Comparison of ENCODE assay signal across 8 mouse cellular contexts in genomic region chr12:69158366-69158764, GRCm38 (mm10). TPM values are rescaled to one million over a fixed set of nuclear protein-coding genes. Genes with fewer than 3 reads are reported as not detected.
DNase-seq lines count a peak whose midpoint lies in the region; ATAC-seq and TF ChIP-seq lines count a peak whose summit lies in the region.

No protein-coding gene starts in this region.

- H3K9ac ChIP-seq in kidney, embryonic 16.5 days (replicated peaks; ENCODE audit: low read length) = peak overlapping the region; percentile 87
- H3K9ac ChIP-seq in hindbrain, embryonic 15.5 days = peak overlapping the region; percentile 91
- H3K9ac ChIP-seq in midbrain, postnatal 0 days (replicated peaks; ENCODE audit: low read length, poor library complexity, severe bottlenecking) = peak overlapping the region; percentile 85

- TF ChIP-seq CTCF in bone marrow macrophage, adult 2 months (IDR thresholded peaks at IDR 0.05; ENCODE audit: low read depth, low read length) = no peak
- no peak for TF ChIP-seq CTCF in midbrain, postnatal 0 days (IDR thresholded peaks at IDR 0.05)

- peaks cover 6% of the 10 kb centered on the region; the same call in 1 of the 2 replicates for H3K4me1 ChIP-seq in kidney, embryonic 16.5 days (ENCODE audit: insufficient read depth, low read length)
- H3K4me1 ChIP-seq in bone marrow macrophage, adult 2 months (ENCODE audit: control insufficient read depth, insufficient read depth, low read length) = peaks cover 6% of the 10 kb centered on the region
- H3K4me1 ChIP-seq in hindbrain, embryonic 15.5 days (replicated peaks) = peaks cover 11% of the 10 kb centered on the region
- no peaks in the 10 kb centered on the region for H3K4me1 ChIP-seq in midbrain, postnatal 0 days (ENCODE audit: insufficient read depth, low read length)

- H3K27me3 ChIP-seq in kidney, embryonic 16.5 days (ENCODE audit: insufficient read depth, low read length) = no peaks in the 10 kb centered on the region
- H3K27me3 ChIP-seq in hindbrain, embryonic 15.5 days = no peaks in the 10 kb centered on the region
- no peaks in the 10 kb centered on the region for H3K27me3 ChIP-seq in midbrain, postnatal 0 days (ENCODE audit: insufficient read depth, low read length)

- H3K36me3 ChIP-seq in kidney, embryonic 16.5 days (ENCODE audit: insufficient read depth, low read length) = peaks cover 18% of the 10 kb centered on the region
- peaks cover 20% of the 10 kb centered on the region for H3K36me3 ChIP-seq in hindbrain, embryonic 15.5 days
- peaks cover 4% of the 10 kb centered on the region; the same call in 1 of the 2 replicates for H3K36me3 ChIP-seq in midbrain, postnatal 0 days (ENCODE audit: insufficient read depth, low read length)

- peak overlapping the region; percentile 80 for H3K4me3 ChIP-seq in kidney, embryonic 16.5 days (ENCODE audit: low read length)
- peak overlapping the region; percentile 89 for H3K4me3 ChIP-seq in bone marrow macrophage, adult 2 months (ENCODE audit: insufficient read depth, low read length)
- H3K4me3 ChIP-seq in hindbrain, embryonic 15.5 days = peak overlapping the region; percentile 80
- peak overlapping the region; percentile 58 for H3K4me3 ChIP-seq in midbrain, postnatal 0 days (ENCODE audit: low read depth, low read length)

- no peak for TF ChIP-seq POLR2A in bone marrow macrophage, adult 2 months (IDR thresholded peaks at IDR 0.05; ENCODE audit: borderline replicate concordance, low read depth, low read length)

- peak overlapping the region; percentile 81 for H3K4me2 ChIP-seq in kidney, embryonic 16.5 days (replicated peaks; ENCODE audit: low read depth, low read length)
- peak overlapping the region; percentile 79 for H3K4me2 ChIP-seq in hindbrain, embryonic 15.5 days
- H3K4me2 ChIP-seq in midbrain, postnatal 0 days (ENCODE audit: low read depth, low read length, poor library complexity, severe bottlenecking) = peak overlapping the region; percentile 61

- H3K9me3 ChIP-seq in kidney, embryonic 16.5 days (ENCODE audit: low read length) = no peaks in the 10 kb centered on the region
- no peaks in the 10 kb centered on the region for H3K9me3 ChIP-seq in hindbrain, embryonic 15.5 days
- no peaks in the 10 kb centered on the region for H3K9me3 ChIP-seq in midbrain, postnatal 0 days (ENCODE audit: low read length)

- DNase-seq in kidney, postnatal 14 days = no peak
- DNase-seq in midbrain, postnatal 0 days (ENCODE audit: low spot score) = peak; percentile 42
- DNase-seq in urinary bladder, adult 2 months (ENCODE audit: low spot score) = no peak
- DNase-seq in kidney, postnatal 4 days = no peak
- DNase-seq in gastrocnemius, adult 8-10 months (ENCODE audit: low spot score in 2 of 2) = no peak

- under 1% methylated on average over 19 of the region's 19 CpGs for WGBS in kidney, embryonic 16.5 days
- under 1% methylated on average over 19 of the region's 19 CpGs for WGBS in hindbrain, embryonic 15.5 days
- WGBS in midbrain, postnatal 0 days = under 1% methylated on average over 19 of the region's 19 CpGs

- H3K27ac ChIP-seq in kidney, embryonic 16.5 days (ENCODE audit: low read length) = peak overlapping the region; percentile 96
- peak overlapping the region; percentile 68 for H3K27ac ChIP-seq in bone marrow macrophage, adult 2 months (ENCODE audit: insufficient read depth, low read depth, low read length)
- H3K27ac ChIP-seq in hindbrain, embryonic 15.5 days (replicated peaks) = peak overlapping the region; percentile 87
- H3K27ac ChIP-seq in midbrain, postnatal 0 days (ENCODE audit: low read depth, low read length) = peak overlapping the region; percentile 86

- ATAC-seq in kidney, embryonic 16.5 days (ENCODE audit: low FRiP score, low TSS enrichment) = no peak; the same call in 1 of the 2 replicates
- ATAC-seq in hindbrain, embryonic 15.5 days (ENCODE audit: low FRiP score, low read depth) = no peak
- ATAC-seq in midbrain, postnatal 0 days (ENCODE audit: low FRiP score) = peak; percentile 13; the same call in 1 of the 2 replicates

RNA-seq across cellular contexts. Expression of gene Rps29, which starts 0.6 kb away (rescaled TPM):
- 1,392 and 1,476 TPM in 2 replicates for polyA plus RNA-seq in kidney, embryonic 16.5 days (2015; fragmentation: Nextera tagmentation; extraction: Ambion mirVana)
- polyA plus RNA-seq in bone marrow macrophage, adult 2 months (2012; ENCODE audit: insufficient read depth, insufficient read length, missing spikeins) = 1,903 and 2,167 TPM in 2 replicates
- 1,135 and 1,350 TPM in 2 replicates for polyA plus RNA-seq in hindbrain, embryonic 15.5 days (2015; fragmentation: Nextera tagmentation; extraction: Ambion mirVana)
- 145 and 151 TPM in 2 replicates for total RNA-seq in midbrain, postnatal 0 days (2014; rRNA removed)
- polyA plus RNA-seq in midbrain, postnatal 0 days (2015; fragmentation: Nextera tagmentation; extraction: Ambion mirVana) = 1,280 and 1,361 TPM in 2 replicates
- 1,965 and 3,164 TPM in 2 replicates for polyA plus RNA-seq in urinary bladder, adult 2 months (2012; rRNA removed)
- 1,000 to 10,000 TPM in 2 of 4 experiments, 100 to 1,000 TPM in 2; 850 to 1,105 (median 983) TPM for total RNA-seq in gastrocnemius, adult 8-10 months (2022)

RNA-seq across cellular contexts. Expression of gene Lrr1, which starts 10.2 kb away (rescaled TPM):
- polyA plus RNA-seq in kidney, embryonic 16.5 days (2015; fragmentation: Nextera tagmentation; extraction: Ambion mirVana) = 21.1 and 24.1 TPM in 2 replicates
- polyA plus RNA-seq in bone marrow macrophage, adult 2 months (2012; ENCODE audit: insufficient read depth, insufficient read length, missing spikeins) = 5.7 and 6.3 TPM in 2 replicates
- polyA plus RNA-seq in hindbrain, embryonic 15.5 days (2015; fragmentation: Nextera tagmentation; extraction: Ambion mirVana) = 5.1 and 6.1 TPM in 2 replicates
- total RNA-seq in midbrain, postnatal 0 days (2014; rRNA removed) = 0.24 and 1.6 TPM in 2 replicates
- 1.2 and 1.3 TPM in 2 replicates for polyA plus RNA-seq in midbrain, postnatal 0 days (2015; fragmentation: Nextera tagmentation; extraction: Ambion mirVana)
- polyA plus RNA-seq in urinary bladder, adult 2 months (2012; rRNA removed) = 0.10 and 0.39 TPM in 2 replicates
- total RNA-seq in gastrocnemius, adult 8-10 months (2022) = not detected

RNA-seq across cellular contexts. Expression of gene Rpl36al, which starts 25.5 kb away (rescaled TPM):
- 471 and 512 TPM in 2 replicates for polyA plus RNA-seq in kidney, embryonic 16.5 days (2015; fragmentation: Nextera tagmentation; extraction: Ambion mirVana)
- polyA plus RNA-seq in bone marrow macrophage, adult 2 months (2012; ENCODE audit: insufficient read depth, insufficient read length, missing spikeins) = 390 and 430 TPM in 2 replicates
- polyA plus RNA-seq in hindbrain, embryonic 15.5 days (2015; fragmentation: Nextera tagmentation; extraction: Ambion mirVana) = 332 and 367 TPM in 2 replicates
- total RNA-seq in midbrain, postnatal 0 days (2014; rRNA removed) = 117 and 148 TPM in 2 replicates
- 352 and 392 TPM in 2 replicates for polyA plus RNA-seq in midbrain, postnatal 0 days (2015; fragmentation: Nextera tagmentation; extraction: Ambion mirVana)
- polyA plus RNA-seq in urinary bladder, adult 2 months (2012; rRNA removed) = 607 and 659 TPM in 2 replicates
- total RNA-seq in gastrocnemius, adult 8-10 months (2022) = 100 to 1,000 TPM; 298 to 379 (median 321) TPM

RNA-seq across cellular contexts. Expression of gene Mgat2, which starts 25.6 kb away (rescaled TPM):
- polyA plus RNA-seq in kidney, embryonic 16.5 days (2015; fragmentation: Nextera tagmentation; extraction: Ambion mirVana) = 46.3 and 47.0 TPM in 2 replicates
- polyA plus RNA-seq in bone marrow macrophage, adult 2 months (2012; ENCODE audit: insufficient read depth, insufficient read length, missing spikeins) = 58.3 and 60.4 TPM in 2 replicates
- polyA plus RNA-seq in hindbrain, embryonic 15.5 days (2015; fragmentation: Nextera tagmentation; extraction: Ambion mirVana) = 40.4 and 43.5 TPM in 2 replicates
- 54.6 and 59.0 TPM in 2 replicates for total RNA-seq in midbrain, postnatal 0 days (2014; rRNA removed)
- 41.5 and 41.9 TPM in 2 replicates for polyA plus RNA-seq in midbrain, postnatal 0 days (2015; fragmentation: Nextera tagmentation; extraction: Ambion mirVana)
- 27.3 and 27.4 TPM in 2 replicates for polyA plus RNA-seq in urinary bladder, adult 2 months (2012; rRNA removed)
- 1 to 10 TPM; 5.6 to 8.5 (median 6.2) TPM for total RNA-seq in gastrocnemius, adult 8-10 months (2022)

RNA-seq across cellular contexts. Expression of gene Gm49383, which starts 38.5 kb away (rescaled TPM):
- polyA plus RNA-seq in kidney, embryonic 16.5 days (2015; fragmentation: Nextera tagmentation; extraction: Ambion mirVana) = 32.6 and 34.2 TPM in 2 replicates
- polyA plus RNA-seq in bone marrow macrophage, adult 2 months (2012; ENCODE audit: insufficient read depth, insufficient read length, missing spikeins) = 3.6 and 4.5 TPM in 2 replicates
- 14.1 and 15.6 TPM in 2 replicates for polyA plus RNA-seq in hindbrain, embryonic 15.5 days (2015; fragmentation: Nextera tagmentation; extraction: Ambion mirVana)
- 0.38 and 4.0 TPM in 2 replicates for total RNA-seq in midbrain, postnatal 0 days (2014; rRNA removed)
- 5.3 and 5.4 TPM in 2 replicates for polyA plus RNA-seq in midbrain, postnatal 0 days (2015; fragmentation: Nextera tagmentation; extraction: Ambion mirVana)
- polyA plus RNA-seq in urinary bladder, adult 2 months (2012; rRNA removed) = 1.3 and 2.1 TPM in 2 replicates
- 1 to 10 TPM; 1.9 to 3.9 (median 2.7) TPM for total RNA-seq in gastrocnemius, adult 8-10 months (2022)
